Mouse (Mus musculus): ENCODE data around the gene Vmn1r171. TPM values are rescaled to one million over a fixed set of nuclear protein-coding genes. Genes with fewer than 3 reads are reported as not detected.

Vmn1r171 gene
- not detected in 2 replicates for polyA plus RNA-seq (2021; fragmentation: Nextera tagmentation)
- long read RNA-seq, experiment 1: 0 reads
- long read RNA-seq, experiment 2: 0 reads

GRCm38 (mm10) chr7:23630422-23630821, at the start of gene Vmn1r171:
Gene Vmn1r171 (plus strand): TSS chr7:23630722.

GRCm38 (mm10) chr7:23605875-23606274, 24.6 kb upstream of the Vmn1r171 start, which contains the start of gene Vmn1r170:
Gene Vmn1r170 (plus strand): TSS chr7:23606175.

GRCm38 (mm10) chr7:23658016-23658415, 27.5 kb downstream of the Vmn1r171 start, which contains the start of gene Vmn1r172:
Gene Vmn1r172 (plus strand): TSS chr7:23658316.

Other genes starting within 250 kb of the Vmn1r171 start
- gene Nlrp5, start 244.8 kb upstream of the Vmn1r171 start, polyA plus RNA-seq (2021; fragmentation: Nextera tagmentation): not detected in 2 replicates
- not detected in 2 replicates for gene Vmn1r167, start 123.5 kb upstream of the Vmn1r171 start, polyA plus RNA-seq (2021; fragmentation: Nextera tagmentation)
- not detected in 2 replicates for gene Vmn1r168, start 91.0 kb upstream of the Vmn1r171 start, polyA plus RNA-seq (2021; fragmentation: Nextera tagmentation)
- not detected in 2 replicates for gene Vmn1r169, start 55.2 kb upstream of the Vmn1r171 start, polyA plus RNA-seq (2021; fragmentation: Nextera tagmentation)
- gene Vmn1r170, start 24.5 kb upstream of the Vmn1r171 start, polyA plus RNA-seq (2021; fragmentation: Nextera tagmentation): not detected in 2 replicates
- gene Vmn1r172, start 27.6 kb downstream of the Vmn1r171 start, polyA plus RNA-seq (2021; fragmentation: Nextera tagmentation): not detected in 2 replicates
- not detected in 2 replicates for gene Vmn1r173, start 70.0 kb downstream of the Vmn1r171 start, polyA plus RNA-seq (2021; fragmentation: Nextera tagmentation)
- not detected in 2 replicates for gene Vmn1r174, start 121.5 kb downstream of the Vmn1r171 start, polyA plus RNA-seq (2021; fragmentation: Nextera tagmentation)
- gene Vmn1r175, start 179.9 kb downstream of the Vmn1r171 start, polyA plus RNA-seq (2021; fragmentation: Nextera tagmentation): not detected in 2 replicates
- gene Vmn1r176, start 206.7 kb downstream of the Vmn1r171 start, polyA plus RNA-seq (2021; fragmentation: Nextera tagmentation): not detected in 2 replicates
- gene Vmn1r177, start 235.7 kb downstream of the Vmn1r171 start, polyA plus RNA-seq (2021; fragmentation: Nextera tagmentation): not detected in 2 replicates